Mouse (Mus musculus) brain, embryonic 14.5 days (tissue): Measurements from ENCODE around the gene Klk1b4. TPM values are rescaled to one million over a fixed set of nuclear protein-coding genes. Genes with fewer than 3 reads are reported as not detected.
"Not testable (repeated sequence)": the region's sequence is repeated elsewhere in the genome, so short reads cannot be mapped to it uniquely, and the experiment has no call there.

ENCODE experiments used
- DNase-seq: peaks from one replicate; pipeline ENCODE4 v3.0.0-alpha.2; 2011; ENCODE audit warnings: low read depth
- CTCF ChIP-seq: fragments of 200-500 bp; IDR thresholded peaks from 2 replicates; pipeline ENCODE4 v1.5.1; 2012; ENCODE audit warnings: inconsistent platforms, mild to moderate bottlenecking, moderate library complexity, borderline replicate concordance; ENCODE audit not compliant: insufficient read depth, insufficient read length; ENCODE audit errors: extremely low read depth
- POLR2A ChIP-seq: fragments of 200-500 bp; IDR thresholded peaks from 2 replicates; pipeline ENCODE4 v1.6.1; 2012; ENCODE audit warnings: mild to moderate bottlenecking, inconsistent platforms, borderline replicate concordance; ENCODE audit not compliant: poor library complexity, insufficient read depth, insufficient read length, severe bottlenecking; ENCODE audit errors: extremely low read depth
- polyA plus RNA-seq: library from polyadenylated mRNA; depleted of rRNA; stranded (reverse); fragments of >200 nt; gene quantifications from 2 replicates; pipeline ENCODE4 v1.2.3, GENCODE M21; 2012

The Klk1b4 gene
- polyA plus RNA-seq, 1 experiment, result not detected

GRCm38 (mm10) chr7:44240712-44241111 lies 33.5 kb downstream of the Klk1b4 start:
- no peak for TF ChIP-seq POLR2A
- no peak for TF ChIP-seq CTCF
- DNase-seq, result no peak

GRCm38 (mm10) chr7:44241163-44241562 lies 33.9 kb downstream of the Klk1b4 start:
- DNase-seq, result no peak
- no peak for TF ChIP-seq CTCF

GRCm38 (mm10) chr7:44244080-44244479 lies 36.8 kb downstream of the Klk1b4 start:
- no peak for DNase-seq
- TF ChIP-seq CTCF (no peak), POLR2A (no peak)

DNA sequence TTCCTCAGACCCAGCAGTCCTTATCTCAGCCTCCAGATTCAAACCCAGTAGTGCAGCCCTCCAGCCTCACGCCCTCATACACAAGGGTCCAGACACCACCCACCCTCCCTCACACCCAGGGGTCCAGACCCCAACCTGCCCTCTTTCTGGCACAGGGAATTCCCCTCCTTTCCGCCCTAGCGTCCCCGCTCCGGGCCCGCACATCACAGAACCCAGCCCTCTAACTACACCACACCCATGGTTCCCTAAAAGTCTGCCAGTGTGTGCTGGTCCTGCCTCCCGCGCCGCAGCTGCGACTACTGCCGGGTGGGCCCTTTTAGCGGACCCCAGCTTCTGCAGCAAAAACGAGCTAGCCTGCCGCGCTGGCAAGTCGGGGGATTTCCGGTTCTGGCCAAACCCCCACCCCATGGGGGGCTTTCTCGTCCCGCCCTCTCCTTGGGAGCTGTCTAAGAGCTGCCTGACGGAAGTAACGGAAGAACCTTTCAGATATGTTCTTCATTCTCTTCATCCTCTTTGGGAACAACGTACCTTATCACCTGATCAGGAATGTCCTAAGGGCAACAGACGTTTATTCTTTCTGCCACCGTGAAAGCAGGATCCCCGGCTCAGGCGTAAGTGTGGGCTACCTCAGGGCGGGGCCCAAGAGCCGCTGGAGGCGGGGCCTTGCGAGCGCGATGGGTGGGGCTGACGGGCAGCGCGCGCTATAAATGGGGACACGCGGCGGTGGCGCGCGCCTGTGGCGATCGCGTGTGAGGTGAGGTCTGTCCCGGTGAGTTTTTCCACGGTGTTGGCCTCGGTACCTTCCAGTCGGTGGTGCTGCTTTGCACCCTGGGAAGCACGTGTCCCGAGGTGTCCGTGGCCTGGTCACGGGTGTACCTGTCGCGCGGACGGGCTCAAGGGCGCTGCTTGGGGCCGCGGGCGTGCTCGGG lies 39.1 kb downstream of the Klk1b4 start, which contains the start of the genes 1700028J19Rik and 2410002F23Rik:
TSS of gene 1700028J19Rik (minus strand) at position 641 of the 929 bp plus-strand sequence.
TSS of gene 2410002F23Rik (plus strand) at position 668 of the 929 bp plus-strand sequence.
- DNase-seq, result peak; percentile 97
- TF ChIP-seq POLR2A (peak; percentile 99), CTCF (no peak)

DNA sequence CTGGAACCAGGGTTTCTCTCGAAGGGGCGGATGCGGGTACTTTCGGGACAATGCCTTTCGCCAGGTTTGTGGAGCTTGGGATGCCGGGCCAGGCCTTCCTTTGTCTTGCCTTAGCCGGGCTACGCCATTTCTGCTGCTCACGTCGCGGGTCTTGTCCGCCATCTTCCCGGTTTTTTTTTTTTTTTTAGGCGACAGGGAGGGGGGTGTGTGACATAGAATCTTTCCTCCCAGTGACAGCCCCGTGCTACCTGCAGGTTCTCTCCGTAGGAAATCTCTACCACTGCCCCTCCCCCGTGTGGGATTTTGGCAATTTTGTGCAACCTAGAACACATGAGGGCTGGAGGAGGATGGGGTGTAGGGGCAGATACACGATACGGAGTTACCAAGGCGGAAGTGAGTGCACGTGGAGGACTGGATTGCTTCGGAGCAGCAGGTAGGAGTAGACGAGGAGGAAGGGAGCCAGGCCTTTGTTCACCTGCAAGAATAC lies 39.8 kb downstream of the Klk1b4 start:
- no peak for TF ChIP-seq CTCF
- TF ChIP-seq POLR2A, result no peak
- DNase-seq, result peak; percentile 81

- DNase-seq, result no peak
- no peak for TF ChIP-seq CTCF
- TF ChIP-seq POLR2A, result no peak
Observed at GRCm38 (mm10) chr7:44247971-44248370, 40.7 kb downstream of the Klk1b4 start.

DNA sequence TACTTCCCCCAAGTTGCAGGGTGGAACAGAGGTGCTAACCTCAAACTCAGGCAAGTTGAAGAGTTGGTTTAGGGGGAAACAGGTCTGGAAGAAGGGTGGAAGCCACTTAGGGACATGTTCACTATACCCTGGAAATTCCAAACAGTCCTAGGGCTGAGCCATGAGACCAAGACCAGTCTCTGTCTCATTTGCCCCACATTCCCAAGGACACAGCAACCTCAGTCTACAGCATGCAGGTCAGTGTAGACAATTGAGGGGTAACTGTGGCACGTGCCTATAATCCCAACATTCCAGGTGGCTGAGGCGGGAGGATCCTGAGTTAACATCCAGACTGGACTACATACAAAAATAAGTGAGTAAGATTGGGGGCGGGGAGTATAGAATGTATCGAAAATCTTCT lies 42.0 kb downstream of the Klk1b4 start:
- TF ChIP-seq CTCF (no peak), POLR2A (no peak)
- no peak for DNase-seq

DNA sequence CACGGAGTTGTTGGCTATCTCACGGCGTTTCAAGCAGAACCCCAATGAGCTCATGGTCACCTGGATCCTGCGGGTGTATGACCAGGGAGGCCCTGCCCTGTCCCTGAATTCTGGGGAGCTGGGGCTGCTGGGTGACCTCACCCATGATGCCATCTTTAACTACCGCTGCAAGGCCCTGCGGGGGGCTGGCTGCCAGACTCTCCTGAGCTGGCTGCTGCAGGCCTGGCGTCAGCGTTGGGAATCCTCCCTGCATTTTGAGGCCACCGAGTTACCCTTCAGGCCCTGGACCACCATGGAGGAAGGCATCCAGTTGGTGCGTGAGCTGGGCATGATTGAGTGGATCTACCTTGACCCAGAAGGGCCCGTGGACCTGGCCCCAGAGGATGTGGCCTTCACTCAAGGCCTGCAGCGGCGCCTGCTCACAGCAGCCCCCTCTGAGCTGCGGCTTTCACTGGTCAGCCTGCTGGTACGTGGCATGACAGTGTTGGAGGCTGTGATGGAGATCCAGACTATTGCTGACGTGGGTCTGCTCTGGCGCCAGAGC lies 43.6 kb downstream of the Klk1b4 start:
- not testable (repeated sequence) for DNase-seq

DNA sequence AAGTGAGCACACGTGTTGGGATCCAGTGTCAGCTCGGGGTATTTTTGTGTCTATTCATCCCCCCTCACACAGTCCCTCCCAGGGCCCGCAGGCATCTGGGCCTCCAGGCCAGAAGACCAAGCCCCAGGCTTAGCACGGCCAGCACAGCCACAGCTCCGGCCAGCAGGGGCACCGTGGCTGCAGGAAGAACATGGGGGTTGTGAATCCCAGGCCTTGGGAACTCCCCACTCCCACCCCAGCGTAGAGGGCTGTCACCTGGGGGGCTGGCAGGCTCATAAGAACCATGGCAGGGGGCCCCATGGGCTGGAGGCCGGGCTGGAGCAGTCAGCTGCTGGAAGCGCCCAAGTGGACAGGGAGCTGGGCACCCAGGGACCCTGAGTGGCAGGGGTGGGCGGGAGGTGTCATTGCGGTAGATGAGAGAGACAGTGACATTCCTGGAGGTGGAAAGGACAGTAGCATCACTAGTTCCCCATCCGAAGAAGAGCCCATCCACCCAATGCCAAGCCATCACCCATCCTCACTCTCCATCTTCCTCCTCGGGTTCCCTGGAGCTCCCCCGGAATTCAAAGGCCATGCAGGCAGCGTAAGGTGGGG lies 45.9 kb downstream of the Klk1b4 start:
- no peak for DNase-seq

GRCm38 (mm10) chr7:44254930-44255329 lies 47.7 kb downstream of the Klk1b4 start:
- TF ChIP-seq CTCF, result no peak
- no peak for TF ChIP-seq POLR2A
- no peak for DNase-seq

More for the DNA sequence above, 45.9 kb downstream of the Klk1b4 start:
- TF ChIP-seq CTCF (no peak), POLR2A (no peak)

- TF ChIP-seq CTCF (no peak), POLR2A (no peak)
- no peak for DNase-seq
Observed at GRCm38 (mm10) chr7:44257278-44257677, 50.0 kb downstream of the Klk1b4 start, which contains the start of gene Acp4. Gene Acp4, minus strand, starts transcription at chr7:44257378.
